Mouse (Mus musculus): ENCODE measurements around the gene Vasn.
A peak's percentile ranks its signal among the peaks of the same experiment; 100 is the strongest.

The Vasn gene

GRCm38 (mm10) chr16:4606431-4607084 is 33.2 kb upstream of the Vasn start:
- DNase-seq (ENCODE audit: inconsistent ontology term) = no peak

DNA sequence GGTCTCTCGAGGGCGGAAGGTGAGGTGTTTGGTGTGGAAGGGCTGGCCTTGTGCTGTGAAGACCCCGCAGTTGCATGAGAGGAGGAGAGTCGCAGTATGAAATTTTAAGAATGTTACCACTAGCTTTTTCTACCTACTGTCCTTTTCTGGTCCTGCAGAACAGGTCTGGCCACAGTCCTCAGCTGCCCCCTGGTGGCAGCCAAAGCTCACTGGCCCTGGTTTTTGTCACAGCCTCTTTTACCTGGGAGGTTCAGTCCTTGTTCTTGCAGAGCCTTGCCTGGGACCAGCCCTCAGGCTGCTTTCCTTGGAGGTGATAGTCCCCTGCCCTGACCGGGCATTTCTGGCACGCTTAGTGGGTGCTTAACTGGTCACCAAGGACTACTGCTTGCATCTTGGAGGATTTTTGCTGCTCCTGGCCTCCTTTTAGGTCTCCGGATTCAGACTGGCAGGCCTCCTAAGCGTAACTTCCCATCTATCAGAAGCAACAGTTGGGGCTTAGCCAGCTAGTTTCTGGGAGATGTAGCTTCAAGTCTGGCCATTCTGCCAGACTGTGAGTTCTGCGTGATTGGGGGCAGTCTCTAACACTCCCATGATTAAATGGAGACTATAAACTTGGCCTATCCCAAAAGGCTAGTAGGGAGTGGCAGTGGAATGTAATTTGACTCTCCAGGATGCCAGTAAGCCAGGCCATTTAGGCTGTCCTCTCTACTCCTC is 31.8 kb upstream of the Vasn start:
- DNase-seq (ENCODE audit: inconsistent ontology term) = peak; percentile 77

DNA sequence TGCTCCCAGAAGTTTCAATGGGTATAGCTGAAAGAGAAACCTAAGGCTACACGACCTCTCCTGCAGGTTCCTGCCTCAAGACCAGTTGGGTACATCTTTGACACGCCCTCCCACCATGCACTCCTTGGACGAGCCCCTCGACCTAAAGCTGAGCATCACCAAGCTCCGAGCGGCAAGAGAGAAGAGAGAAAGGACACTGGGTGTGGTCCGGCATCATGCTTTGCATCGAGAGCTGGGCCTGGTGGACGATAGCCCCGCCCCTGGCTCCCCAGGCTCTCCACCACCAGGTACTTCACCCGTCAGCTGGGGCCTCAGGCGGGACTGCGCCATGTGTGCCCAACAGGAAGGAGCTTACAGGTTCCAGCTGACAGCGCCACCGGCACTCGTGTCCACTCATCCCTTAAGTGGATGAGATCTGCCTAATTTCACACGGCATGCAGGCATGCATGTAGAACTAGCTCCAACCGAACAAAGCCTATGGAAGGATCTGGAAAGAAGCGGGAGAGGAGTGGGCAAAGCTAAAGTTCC is 31.1 kb upstream of the Vasn start:
- DNase-seq (ENCODE audit: inconsistent ontology term) = no peak

GRCm38 (mm10) chr16:4611193-4611592 is 28.5 kb upstream of the Vasn start:
- DNase-seq (ENCODE audit: inconsistent ontology term) = no peak

GRCm38 (mm10) chr16:4611676-4612075 is 28.1 kb upstream of the Vasn start:
- DNase-seq (ENCODE audit: inconsistent ontology term) = no peak

DNA sequence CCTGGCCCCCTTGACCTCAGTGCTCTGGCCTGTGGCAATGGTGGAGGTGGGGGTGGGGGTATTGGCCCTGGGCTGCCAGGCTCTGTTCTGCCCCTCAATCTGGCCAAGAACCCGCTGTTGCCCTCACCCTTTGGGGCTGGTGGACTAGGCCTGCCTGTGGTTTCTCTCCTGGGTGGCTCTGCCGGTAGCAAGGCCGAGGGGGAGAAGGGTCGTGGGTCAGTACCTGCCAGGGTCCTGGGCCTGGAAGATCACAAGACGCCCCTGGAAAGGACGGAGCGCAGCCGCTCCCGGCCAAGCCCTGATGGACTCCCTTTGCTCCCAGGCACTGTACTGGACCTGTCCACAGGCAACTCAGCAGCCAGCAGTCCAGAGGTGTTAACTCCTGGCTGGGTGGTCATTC is 26.0 kb upstream of the Vasn start:
- DNase-seq (ENCODE audit: inconsistent ontology term) = no peak

GRCm38 (mm10) chr16:4614639-4615038 is 25.1 kb upstream of the Vasn start:
- no peak for DNase-seq (ENCODE audit: inconsistent ontology term)

DNA sequence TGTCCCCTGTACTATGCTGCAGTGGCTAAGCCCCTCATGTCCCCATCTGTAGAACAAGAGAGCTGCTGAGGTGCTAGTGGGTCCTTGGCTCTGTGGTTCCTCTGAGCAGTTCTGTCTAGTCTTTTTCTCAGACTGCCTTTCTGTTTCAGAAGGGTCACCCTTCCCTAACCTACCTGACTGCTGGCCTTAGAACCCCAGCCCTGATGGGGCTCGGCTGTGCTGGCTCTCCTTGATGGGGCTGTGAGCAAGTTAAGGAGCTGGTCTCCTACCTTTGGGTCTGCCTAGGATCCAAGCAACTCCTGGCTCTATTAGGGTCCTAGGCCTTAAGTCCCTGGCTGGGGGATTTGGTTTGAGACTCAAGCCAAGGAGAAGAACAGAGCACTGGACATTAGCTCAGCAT is 24.4 kb upstream of the Vasn start:
- no peak for DNase-seq (ENCODE audit: inconsistent ontology term)

DNA sequence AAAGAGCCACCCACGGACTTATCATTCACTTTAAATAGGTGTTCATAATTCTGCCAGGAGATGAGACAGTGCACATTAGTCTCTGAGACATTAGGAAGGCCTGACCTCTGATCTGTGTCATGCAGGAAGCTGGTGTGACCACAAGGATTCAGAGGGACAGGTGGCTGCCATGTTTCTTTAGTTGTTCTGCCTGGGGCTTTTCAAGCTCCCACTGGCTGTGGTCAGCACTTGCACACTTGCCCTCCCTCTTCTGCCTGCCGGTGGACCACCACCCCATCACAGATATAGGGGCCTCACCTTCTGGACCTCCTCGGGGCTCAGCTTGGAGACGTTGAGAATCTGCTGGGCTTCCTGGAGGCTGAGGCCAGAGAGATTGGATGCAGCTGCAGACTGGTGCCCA is 22.9 kb upstream of the Vasn start:
- DNase-seq (ENCODE audit: inconsistent ontology term) = no peak

- DNase-seq (ENCODE audit: inconsistent ontology term) = peak; percentile 54
These were observed 15.7 kb upstream of the Vasn start for GRCm38 (mm10) chr16:4624074-4624473.

GRCm38 (mm10) chr16:4624481-4625110 is 15.1 kb upstream of the Vasn start, which contains the start of gene Pam16:
TSS of gene Pam16 (minus strand) at chr16:4624988.
- DNase-seq (ENCODE audit: inconsistent ontology term) = peak; percentile 93

DNA sequence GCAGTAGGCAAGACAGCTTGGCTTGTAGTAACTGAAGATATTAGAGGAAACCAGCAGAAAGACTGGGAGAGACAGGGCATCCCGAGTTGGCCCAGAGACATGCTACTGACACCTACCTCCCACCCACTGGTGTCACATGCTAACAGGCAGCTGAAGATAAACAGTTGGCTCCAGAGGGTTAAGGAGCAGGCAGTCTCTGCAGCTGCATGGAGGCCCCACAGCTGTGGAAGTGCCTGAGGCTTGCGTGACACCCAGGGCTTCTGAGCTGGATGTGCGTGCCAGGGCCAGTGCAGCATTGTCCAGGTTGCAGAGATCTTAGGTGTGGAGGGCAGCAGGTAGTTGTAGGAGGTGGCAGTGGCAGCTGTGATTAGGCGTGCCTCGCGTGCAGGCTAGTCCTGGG is 12.6 kb upstream of the Vasn start:
- DNase-seq (ENCODE audit: inconsistent ontology term) = no peak

DNA sequence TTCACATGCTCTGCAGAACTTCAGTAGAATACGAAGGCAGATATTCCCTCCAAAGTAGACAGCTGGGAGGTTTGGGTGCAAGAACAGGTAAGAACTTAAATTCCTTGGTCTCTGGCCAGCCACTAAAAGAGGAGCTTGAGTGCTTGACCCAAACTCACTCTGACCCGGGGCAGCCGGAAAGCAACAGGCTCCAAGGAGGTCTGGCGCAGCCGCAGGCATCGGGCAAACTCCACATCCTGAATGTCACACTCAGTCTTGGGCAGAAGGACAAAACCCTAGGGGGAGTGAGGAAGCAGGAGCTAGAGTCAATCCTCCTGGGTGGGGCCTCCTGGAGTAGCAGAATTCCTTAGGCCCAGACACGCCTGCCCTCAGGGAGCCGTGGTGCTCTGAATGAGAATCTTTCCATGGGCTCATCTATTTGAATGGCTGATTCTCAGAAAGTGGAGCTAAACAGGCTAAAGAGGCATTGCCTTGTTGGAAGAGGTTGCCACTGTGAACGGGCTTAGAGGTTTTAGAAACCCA is 10.8 kb upstream of the Vasn start:
- DNase-seq (ENCODE audit: inconsistent ontology term) = no peak

GRCm38 (mm10) chr16:4629950-4630349 is 9.8 kb upstream of the Vasn start:
- DNase-seq (ENCODE audit: inconsistent ontology term) = peak; percentile 72

DNA sequence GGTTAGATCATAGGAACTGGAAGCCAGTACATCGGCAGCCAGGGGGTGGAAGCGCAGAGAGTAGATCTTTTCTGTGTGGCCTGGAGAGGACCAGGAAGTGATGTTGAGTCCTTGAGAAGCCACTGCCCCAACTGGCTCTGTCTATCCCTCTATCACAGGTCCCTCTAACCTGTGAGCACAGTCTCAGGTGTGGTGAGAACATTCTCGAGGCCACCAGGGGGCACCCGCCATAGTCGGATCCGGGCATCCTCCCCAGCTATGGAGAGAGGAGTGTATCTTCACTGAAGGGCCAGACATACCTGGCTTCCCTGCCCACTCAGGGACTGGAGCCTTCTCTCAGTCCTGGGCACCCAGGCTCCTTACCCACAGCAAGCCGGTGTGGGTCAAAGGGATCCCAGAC is 7.7 kb upstream of the Vasn start:
- DNase-seq (ENCODE audit: inconsistent ontology term) = no peak

- DNase-seq (ENCODE audit: inconsistent ontology term) = no peak
These were observed 6.1 kb upstream of the Vasn start for GRCm38 (mm10) chr16:4633661-4634060.

DNA sequence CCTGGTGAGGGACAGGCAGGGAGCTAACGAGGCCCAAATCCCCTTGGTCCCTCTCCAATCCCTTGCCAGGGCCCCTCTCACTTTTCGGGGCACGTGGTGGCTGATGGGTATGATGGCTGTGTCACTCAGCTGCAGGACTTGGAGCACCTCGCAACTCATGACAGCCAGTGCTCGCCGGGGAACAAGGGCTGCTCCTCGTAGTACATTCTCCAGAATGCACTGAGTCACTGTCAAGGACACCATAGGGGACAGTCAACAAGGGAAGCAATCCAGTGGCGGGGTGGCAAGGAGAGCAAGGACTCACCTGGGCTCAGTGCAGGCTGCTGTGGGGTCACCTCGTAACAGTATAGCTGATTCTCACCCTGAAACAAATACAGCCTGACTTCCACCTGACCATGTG is 5.1 kb upstream of the Vasn start:
- no peak for DNase-seq (ENCODE audit: inconsistent ontology term)

DNA sequence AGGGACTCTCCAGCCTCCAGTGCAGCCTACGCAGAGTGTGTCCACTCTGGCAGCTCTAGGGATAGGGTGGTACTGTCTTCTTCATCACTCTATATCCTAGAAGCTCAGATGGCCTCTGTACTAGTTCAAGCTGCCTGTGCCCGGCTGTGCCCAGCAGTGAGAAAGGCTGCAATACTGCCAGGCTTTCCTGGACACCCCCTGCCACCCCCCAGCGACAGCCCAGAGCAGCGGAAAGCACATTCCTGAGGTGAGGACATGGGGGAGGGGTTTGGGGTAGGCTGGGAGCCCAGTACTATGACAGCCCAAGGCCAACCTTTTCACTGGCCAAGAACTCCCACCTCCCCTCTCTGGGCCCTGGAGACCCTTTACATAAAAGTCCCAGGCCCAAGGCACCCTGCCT is 4.0 kb upstream of the Vasn start:
- no peak for DNase-seq (ENCODE audit: inconsistent ontology term)

DNA sequence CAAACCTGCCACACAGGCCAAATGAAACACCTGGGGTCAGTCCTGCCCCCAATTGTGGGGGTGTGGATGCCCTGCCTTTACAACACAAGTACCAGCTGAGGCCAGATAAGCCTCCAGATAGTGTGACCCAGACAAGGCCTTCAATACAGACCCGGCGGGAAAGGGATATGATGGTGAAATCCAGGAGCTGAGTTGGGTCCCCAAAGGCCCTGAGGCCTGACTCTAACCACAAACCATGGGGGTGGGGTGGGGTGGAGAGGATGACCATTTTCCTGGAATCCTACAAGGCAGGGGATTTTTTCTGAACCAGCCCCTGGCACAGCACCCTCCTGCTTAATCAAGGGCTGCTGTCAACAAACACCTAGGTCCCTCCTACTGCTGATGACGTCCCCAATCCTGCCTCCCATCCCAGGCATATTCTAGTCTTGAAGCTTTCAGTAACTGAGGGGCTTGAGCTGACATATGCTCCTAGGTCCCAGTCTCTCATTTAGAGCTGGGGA is 800 bp upstream of the Vasn start:
- DNase-seq (ENCODE audit: inconsistent ontology term) = no peak

- peak; percentile 76 for DNase-seq (ENCODE audit: inconsistent ontology term)
These were observed 695 bp downstream of the Vasn start for GRCm38 (mm10) chr16:4640267-4641005.

GRCm38 (mm10) chr16:4641119-4641838 is 1.5 kb downstream of the Vasn start:
- peak; percentile 51 for DNase-seq (ENCODE audit: inconsistent ontology term)

Measured in Muller cell, postnatal 12 days (primary cell).